Mouse (Mus musculus): ENCODE measurements around the gene Fchsd2.

The Fchsd2 gene

DNA sequence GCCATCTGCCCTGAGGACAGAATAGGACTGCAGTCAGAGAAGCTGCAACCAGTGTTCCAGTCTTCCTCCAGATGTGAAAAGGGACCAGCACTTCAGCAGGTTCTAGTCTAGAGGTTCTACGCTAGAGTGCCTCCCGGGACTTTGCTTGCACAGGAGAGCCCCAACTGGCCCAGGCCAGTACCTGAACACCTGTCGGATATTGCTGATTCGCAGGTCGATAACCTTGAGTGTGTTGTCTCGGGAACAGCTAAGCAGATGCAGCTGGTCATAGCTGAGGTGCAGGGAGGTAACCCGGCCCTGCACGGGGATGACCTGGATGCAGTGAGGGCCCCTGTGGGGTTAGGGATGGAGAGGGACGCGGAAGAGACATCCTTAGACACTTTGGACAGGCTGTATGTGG, 197.7 kb downstream of the Fchsd2 start:
- no peak for DNase-seq (ENCODE audit: low spot score)

DNA sequence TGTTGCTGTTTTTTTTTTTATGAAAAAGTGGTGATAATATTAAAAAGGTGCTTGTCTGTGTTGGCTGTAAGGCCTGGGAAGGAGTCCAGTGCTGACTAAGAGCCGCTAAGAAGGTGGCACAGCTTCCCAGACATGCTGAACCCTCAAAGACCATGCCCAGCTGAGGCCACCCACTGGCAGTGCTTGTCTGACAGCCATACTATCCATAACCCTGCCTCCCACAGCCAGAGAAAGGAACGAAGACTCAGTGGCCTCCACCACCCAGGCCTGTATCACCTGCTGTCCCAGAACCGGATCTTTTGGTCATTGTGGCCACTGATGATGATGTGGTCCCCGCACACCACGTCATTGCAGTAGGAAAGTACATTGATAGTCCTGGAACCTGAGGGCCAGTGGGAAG, 198.5 kb downstream of the Fchsd2 start:
- DNase-seq (ENCODE audit: low spot score): no peak

DNA sequence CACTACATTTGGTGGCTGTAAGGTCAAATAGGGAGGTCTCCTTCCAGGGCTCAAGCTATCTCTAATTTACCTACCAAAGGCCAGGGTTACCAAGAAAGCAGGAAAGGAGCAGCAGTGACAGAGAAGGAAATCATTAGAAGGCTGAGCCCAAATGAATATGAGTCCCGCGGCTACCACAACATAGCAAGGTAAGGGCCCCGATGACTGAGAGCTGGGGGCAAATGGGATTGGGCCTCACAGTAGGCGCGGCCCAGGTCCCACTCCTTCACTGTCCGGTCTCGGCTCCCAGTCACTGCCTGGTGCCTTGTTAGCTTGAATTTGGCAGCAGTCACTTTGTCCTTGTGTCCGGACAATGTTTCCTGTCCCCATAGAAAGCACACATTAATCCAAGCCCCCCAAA, 199.0 kb downstream of the Fchsd2 start:
- no peak for DNase-seq (ENCODE audit: low spot score)

DNA sequence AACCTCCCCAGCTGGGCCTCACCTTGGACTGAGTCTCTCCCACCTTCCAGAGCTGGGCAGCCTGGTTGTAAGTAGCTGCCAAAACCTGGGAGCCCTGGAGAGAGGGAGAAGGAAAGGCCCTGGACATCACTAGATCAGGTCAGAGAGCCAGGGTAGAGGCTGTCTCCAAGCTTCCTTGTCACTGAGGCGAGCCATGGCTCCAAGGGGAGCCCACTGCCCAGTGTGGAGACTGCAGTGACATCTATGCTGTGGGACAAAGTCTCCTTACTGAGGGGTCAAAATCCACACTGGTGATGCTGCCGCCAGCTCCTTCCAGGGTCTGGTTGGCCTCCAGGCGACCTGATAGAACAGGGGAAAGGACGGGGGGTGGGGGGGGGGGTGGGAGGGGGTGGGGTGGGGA, 199.4 kb downstream of the Fchsd2 start:
- DNase-seq (ENCODE audit: low spot score): no peak

DNA sequence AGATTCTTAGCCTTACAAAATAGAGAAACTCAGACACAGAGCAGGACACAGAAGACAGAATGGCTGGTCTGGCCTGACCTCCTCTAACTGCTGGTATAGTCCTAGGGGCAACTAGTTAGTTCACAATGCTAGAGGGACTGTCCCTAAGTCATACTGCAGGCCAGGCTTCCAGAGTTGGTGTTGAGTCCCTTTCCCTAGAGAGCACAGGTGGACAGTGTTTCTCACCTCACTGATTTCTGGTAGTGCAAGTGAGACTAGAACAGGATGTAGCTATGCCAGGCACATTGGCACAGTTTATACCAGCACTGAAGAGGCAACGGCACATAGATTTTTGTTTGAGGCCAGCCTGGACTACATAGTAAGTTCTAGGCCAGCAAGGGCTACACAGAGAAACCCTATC, 200.0 kb downstream of the Fchsd2 start:
- no peak for DNase-seq (ENCODE audit: low spot score)

DNA sequence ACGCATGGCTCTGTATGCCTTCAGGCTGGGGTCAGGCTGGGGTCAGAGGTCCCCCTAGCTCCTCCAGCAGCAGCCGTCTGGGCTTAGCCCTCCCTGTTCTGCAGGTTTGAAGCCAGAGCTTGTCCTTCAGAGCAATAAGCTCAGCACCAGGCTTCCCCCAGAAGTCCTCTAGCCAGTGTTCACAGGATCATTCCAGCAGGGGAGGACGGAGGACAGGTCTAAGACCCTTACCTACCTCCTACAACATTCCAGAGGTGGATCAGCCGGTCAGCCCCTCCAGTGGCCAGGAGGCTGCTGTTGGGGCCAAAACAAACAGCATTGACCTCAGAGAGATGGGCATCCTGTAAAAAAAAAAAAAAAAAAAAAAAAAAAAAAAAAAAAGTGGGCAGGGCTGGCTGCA, 200.5 kb downstream of the Fchsd2 start:
- DNase-seq (ENCODE audit: low spot score): no peak

DNA sequence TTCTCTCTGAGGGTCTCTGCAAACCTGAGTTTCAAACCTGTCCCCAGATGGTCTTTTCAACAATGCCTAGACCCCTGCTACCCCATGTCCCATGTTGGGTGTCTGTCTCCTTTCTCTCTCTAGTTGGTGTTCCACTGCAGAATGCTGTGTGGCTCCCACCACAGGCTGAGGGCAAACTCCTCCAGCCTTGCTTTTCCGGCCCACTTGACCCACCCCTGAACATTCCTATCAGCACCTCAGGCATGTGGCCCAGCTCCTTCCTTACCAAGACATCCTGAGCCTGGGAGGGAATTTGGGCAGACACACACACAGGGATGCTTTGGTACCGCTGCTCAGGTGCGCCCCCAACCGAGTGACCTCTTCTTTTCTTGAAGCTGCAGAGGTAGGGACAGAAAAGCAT, 200.9 kb downstream of the Fchsd2 start:
- DNase-seq (ENCODE audit: low spot score): no peak

DNA sequence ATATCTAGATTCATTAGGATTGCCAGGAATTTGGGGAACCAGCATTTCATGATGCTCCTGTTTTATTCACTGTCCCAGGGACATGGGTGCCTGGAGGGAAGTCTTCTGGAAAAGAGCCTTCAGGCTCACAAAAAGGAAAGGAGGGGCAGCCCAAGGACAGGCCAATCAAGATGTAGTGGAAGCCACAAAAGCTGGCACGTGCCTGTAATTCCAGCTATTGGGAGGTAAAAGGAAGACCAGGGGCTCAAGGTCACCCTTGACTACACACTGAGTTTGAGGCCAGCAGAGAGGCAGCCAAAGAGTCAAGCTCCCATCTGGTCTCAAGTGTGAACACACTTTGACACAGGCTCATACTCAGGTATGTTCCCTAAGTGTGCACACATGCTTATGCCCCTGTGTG, 202.8 kb downstream of the Fchsd2 start:
- no peak for DNase-seq (ENCODE audit: low spot score)

DNA sequence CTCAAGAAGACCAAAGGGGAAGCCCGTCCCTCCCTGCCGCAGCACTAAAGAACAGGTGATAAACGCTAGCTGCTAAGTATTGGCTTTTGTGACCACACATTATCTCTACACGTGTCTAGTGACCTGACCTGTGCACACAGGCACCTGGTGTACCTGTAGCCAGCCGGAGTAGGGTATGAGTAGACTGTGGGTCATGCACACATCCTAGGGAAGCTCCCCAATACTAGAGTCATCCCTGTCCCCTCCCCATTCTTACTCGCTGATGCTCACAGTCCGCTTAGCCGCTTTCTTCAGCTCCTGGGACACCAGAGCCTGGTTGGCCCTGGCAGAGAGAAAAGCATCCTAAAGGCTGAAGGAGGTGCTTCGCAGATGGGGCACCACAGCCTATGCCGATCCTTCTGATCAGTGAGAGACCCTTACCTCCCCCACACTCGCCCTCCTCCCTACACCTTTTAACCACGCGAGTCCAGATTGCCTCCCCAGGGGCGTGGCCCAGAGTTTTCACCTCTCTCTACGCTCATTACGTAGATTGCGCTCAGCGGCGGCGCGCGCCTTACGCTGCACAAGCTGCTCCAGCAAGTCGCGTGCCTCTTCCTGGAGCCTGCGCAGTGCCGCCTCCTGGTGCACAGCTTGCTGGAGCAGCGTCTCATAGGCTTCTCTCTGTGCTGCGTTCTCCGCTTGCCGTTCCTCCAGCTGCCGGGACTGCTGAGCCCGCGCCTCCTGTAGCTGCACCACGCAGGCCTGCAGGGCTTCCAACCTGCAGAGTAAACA, 203.8 kb downstream of the Fchsd2 start:
- peak; percentile 63 for DNase-seq (ENCODE audit: low spot score)

DNA sequence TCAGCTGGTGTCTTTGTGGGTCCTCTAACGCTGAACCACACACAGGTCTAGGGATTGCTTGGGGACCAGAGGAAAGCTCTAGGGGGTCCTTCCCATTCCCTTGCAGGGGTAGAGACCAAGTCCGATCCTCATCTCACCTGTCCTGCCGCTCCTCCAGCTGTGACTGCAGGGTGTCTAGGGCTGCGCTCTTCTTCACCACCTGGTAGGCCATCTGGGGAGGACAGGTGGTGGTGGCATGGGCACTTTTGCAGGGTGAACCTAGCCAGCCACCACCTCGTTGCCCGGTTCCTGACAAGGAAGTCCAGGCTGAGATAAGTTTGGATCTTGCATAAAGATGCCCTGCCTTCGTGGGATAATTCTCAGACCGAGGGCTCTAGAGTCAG, 204.4 kb downstream of the Fchsd2 start:
- DNase-seq (ENCODE audit: low spot score): no peak

DNA sequence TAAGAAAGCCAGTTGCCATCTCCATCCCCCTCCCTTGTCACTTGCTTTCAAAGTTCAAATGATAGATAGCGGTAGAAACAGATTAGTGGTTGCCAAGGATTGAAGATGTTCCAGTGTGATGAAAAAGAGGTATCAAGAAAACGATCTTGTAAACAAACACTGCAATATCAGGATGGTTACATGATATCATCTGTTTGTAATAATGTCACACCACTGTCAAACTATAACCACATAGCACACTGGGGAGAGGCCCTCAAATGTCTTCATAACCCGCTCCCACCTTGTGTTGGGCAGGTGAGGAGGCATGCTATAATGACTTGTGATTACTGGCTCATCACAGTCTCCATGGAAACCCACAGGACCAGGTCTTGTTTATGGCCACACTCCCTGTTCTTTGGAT, 205.7 kb downstream of the Fchsd2 start:
- no peak for DNase-seq (ENCODE audit: low spot score)

DNA sequence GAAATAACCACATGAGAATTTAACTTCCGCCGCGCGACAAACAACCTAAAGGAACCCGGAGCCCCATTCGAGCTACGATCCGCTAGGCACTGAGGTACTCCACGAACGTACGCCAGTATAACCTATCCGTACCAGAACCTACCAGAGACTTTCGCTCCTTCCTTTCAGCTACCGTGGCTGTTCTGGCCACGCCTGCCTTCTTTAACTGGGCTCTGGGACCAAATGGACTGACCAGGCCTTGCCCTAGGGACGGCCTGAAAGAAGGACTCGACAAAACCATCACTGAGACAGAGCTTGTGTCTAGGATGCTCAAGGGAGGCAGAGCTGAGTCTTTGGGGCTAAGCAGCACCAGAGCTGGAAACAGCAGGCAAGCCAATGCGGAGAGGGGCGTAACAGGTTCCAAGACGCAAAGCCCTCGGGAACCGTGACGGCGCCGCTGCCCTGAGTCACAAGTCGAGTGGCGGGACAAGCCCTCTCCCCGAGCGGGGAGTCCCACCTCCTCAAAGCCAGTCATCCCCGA, 208.8 kb downstream of the Fchsd2 start:
- DNase-seq (ENCODE audit: low spot score): no peak

DNA sequence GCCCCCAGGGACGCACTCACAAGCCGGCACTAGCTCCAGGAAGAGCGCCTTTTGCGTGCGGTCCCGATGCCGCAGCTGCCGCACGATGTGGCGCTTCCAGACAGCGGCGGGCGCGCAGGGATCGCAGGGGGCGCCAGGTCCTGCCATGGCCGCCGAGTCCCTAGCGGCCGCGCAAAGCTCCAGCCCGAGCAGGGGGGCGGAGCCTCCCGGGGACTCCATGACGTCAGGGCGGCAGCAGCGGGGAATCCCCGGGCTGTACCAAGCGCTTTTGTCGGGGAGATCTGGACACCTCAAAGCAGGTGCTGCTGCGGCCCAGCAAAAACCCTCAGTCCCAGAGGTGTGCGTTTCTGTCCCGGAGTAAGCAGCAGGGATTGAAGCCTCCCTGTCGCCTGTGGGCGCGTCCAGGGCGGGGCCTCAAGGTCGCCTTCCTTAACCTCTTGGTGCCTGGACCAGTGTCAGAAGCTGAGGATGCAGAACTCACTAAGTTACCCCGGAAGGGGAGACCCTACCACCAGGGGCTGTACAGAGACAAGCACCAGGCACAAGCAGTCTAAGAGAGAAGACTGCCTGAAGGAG, 209.3 kb downstream of the Fchsd2 start, which contains the start of gene Atg16l2:
Gene Atg16l2 (minus strand): TSS at position 371 of the 576 bp plus-strand sequence.
- DNase-seq (ENCODE audit: low spot score): peak; percentile 85

DNA sequence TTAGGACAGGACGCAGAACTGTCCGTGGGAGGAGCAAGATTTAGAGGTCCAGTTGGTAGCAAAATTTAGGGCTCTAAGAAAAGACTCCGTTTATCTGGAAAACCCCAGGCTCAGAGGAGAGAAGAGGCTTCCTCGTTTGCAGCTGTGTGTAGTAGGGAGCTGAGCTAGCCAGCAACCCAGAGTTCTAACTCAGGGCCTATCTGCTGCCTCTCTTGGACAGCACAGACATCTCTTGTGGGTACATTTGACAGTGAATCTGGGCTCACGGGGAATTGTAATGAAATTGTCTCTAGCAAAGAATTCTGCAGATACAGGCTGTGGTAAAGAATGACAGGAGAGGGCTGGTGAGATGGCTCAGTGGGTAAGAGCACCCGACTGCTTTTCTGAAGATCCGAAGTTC, 210.0 kb downstream of the Fchsd2 start:
- DNase-seq (ENCODE audit: low spot score): no peak

DNA sequence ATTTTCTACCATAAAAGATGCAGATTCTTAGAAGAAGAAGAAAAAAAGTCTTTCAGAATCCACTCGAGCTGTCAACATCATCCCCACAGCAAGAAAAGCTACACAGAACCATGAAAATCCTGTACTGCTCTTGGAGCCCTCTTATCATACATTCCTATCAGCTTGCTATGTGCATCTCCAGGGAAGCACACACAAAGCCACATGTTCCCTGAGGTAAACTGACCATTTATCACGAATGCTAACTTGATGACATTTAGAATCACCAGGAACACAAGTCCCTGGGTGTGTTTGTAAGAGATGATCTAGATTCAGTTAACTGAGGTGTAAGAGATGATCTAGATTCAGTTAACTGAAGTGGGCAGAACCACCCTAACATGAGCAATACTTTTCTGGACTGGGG, 214.2 kb downstream of the Fchsd2 start:
- no peak for DNase-seq (ENCODE audit: low spot score)

DNA sequence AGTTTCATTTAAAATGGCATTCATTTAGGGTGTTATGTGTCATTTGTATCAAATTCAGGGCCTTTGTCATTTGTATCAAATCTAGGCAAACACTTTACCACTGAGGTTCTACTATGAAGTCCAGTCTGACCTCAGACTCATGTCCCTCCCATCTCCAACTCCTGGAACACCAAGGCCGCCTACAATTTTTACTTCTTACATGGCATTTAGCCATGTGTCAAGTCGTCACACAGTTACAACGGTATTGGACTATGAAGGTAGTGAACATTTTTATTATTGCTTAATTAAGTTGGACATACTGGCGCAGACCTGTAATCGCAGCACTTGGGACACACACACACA, 217.3 kb downstream of the Fchsd2 start:
- DNase-seq (ENCODE audit: low spot score): no peak

DNA sequence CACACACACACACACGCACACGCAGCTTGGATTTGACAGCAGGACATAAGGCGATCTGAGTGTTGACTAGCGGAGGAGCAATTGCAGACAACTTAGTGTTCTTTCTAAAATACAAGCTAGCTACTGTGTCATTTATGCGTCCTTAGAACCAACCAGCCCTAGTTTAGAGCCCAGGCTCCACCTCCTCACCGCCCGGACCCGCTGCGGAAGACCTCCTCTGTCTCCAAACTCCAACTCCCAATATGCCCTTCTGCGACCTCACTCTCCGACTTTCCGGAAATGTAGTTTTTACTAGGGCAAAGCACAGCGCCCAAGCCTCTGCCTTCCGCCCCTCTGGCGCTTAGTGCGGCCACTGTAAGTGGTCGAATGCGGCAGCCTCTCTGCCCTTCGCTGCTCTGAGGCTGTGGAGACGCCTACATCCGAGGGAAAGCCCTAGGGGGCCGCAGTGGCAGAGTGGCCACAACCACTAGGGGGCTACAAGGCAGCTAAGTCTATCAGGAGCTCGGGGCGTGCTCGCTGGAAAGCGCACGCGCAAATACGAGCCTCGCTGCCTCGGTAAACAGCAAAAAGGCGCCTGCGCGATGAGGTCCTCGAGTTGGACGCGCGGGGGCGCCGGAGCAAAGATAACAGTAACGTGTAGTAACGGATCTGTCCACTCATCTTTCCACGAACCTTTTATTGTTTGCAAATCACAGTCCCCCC, 217.8 kb downstream of the Fchsd2 start:
- DNase-seq (ENCODE audit: low spot score): peak; percentile 95

DNA sequence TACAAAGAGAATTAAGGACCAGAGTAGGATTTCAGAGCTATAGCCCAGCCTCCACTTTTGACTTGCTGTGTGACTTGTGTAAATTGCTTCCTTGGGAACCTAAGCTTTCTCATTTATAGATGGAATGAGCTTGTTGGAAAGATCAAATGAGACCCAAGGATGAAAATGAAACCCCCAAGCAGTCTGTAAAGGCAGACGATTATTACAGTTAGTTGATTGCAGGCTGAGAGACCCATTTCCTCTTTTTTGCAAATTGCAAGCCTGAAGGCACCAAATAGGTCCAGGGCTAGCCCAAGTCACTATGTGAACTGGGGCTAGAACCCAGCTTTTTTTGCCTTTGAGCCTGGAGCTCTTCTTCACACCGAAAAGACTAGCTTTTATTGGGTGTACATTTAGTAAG, 218.4 kb downstream of the Fchsd2 start:
- DNase-seq (ENCODE audit: low spot score): no peak

DNA sequence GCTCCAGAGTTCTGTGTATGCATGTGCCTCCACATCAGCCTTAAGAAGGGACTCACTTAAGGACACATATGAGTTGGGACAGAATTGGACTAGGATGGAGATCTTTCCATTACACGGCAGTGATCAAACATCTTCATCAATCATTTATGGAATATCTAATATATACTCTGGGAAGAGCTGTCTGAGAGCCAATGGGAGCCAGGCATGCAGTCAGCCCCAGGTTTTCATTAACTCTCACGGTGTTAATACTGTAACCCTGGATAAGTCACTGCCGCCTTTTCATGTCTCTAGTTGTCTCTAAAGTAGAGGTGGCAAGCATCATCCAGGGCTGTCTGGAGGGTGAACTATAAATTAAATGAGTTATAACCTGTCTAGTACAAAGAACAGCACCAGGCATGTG, 220.4 kb downstream of the Fchsd2 start:
- DNase-seq (ENCODE audit: low spot score): no peak

DNA sequence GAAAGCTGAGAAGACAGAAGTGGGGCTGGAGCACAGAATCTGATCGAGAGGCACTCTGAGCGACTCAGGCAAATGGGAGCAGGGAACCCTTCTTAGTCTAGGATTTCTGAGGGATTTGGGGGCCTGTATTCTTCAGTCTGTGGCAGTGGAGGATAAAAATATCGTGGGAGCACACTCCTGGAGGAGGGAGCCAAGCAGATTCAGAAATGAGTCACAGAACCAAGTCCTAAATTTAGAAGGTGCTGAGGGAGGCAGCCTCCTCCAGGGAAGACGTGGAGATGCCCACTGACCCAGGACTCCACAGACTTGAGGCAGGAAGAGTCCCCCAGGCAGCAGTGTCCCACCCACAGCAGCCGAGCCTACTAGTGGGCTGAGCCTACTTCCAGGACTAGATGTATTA, 221.7 kb downstream of the Fchsd2 start:
- DNase-seq (ENCODE audit: low spot score): no peak

DNA sequence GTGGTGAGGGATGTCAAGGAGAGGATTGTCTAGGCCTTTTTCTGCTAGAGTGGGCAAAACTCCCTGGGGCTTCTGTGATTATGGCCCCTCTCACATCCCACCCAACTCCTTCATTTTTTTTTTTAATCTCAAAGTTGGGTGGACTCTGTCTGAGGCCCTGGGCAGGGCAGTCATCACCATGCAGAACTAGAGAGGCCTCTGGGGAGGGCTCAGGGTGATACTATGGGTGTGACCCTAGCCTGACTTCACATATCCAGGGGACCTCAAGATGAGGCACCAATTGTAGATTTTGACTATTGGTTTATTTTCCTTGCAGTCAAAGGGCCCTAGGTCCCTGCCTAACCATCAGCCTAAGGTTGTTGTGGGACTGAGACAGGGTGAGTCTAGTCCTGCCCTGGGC, 223.0 kb downstream of the Fchsd2 start:
- DNase-seq (ENCODE audit: low spot score): no peak

DNA sequence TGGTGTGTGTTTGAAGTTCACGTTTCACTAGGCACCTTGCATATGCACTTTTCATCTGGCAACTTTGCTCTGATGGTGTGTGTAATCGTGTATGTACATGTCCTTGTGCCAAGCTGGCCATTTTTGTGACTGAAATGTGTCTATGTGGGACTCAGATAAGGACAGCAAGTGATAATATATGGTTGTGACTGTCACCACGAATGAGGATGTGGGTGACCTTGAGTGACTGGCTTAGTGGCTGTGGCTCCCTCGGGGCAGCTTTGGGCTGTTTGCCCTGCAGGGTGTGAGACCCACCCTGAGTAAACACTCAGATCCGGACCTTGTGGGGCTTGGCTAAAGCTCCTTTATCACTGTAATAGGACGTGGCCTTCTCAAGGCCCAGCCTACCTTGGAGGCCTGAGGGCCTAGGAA, 223.9 kb downstream of the Fchsd2 start:
- no peak for DNase-seq (ENCODE audit: low spot score)

DNA sequence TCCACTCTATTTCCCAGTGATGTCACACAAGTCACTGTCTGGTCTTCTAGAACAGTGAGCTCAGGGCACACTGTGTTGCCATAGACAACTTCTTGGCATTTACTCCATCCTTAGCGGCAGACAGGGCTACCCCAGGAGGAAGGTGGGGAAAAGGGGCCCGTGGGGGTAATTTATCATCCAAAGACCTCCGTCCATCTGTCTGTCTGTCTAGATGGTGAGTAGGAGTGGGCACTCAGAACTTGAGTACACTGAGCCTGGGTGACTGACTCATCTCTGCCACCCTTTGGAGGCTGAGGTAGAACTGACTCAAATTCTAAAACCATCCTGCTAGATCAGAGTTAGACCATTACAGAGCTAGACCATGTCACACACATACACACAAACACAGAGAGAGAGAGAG, 224.4 kb downstream of the Fchsd2 start, which contains the start of gene Stard10:
Gene Stard10 (plus strand): TSS at position 73 of the 400 bp plus-strand sequence.
- DNase-seq (ENCODE audit: low spot score): no peak
